Mouse (Mus musculus) hindbrain, embryonic 11.5 days (tissue): ENCODE measurements at regions not wholly inside any gene's neighbourhood (a gene's known extent, or its start where the extent isn't known, plus 50 kb on each side); places are given as distances from the start of the nearest gene placed in this dataset.

Source experiments
- ATAC-seq: fragments of 200-750 bp; cut with Nextera tagmentation; 2 replicates; pipeline ENCODE4 v1.8.0; 2017; ENCODE audit warnings: mild to moderate bottlenecking, moderate TSS enrichment, moderate library complexity; ENCODE audit not compliant: low FRiP score
- DNase-seq: peaks from one replicate; pipeline ENCODE4 v3.0.0-alpha.2; 2015; ENCODE audit warnings: low spot score
- H3K27ac ChIP-seq: fragments of 300-500 bp; sonication (generic); 2 replicates; pipeline ENCODE4 v1.5.1; 2014; ENCODE audit warnings: mild to moderate bottlenecking, low read depth, low read length
- H3K27me3 ChIP-seq: fragments of 300-500 bp; sonication (generic); 2 replicates; pipeline ENCODE4 v1.6.1; 2014; ENCODE audit warnings: mild to moderate bottlenecking, low read length, moderate library complexity, mixed read lengths; ENCODE audit not compliant: control insufficient read depth, insufficient read depth
- H3K36me3 ChIP-seq: fragments of 300-500 bp; sonication (generic); 2 replicates; pipeline ENCODE4 v1.6.1; 2014; ENCODE audit warnings: mild to moderate bottlenecking, low read length, moderate library complexity, mixed read lengths; ENCODE audit not compliant: control insufficient read depth, insufficient read depth
- H3K4me1 ChIP-seq: fragments of 300-500 bp; sonication (generic); replicated peaks from 2 replicates; pipeline ENCODE4 v1.6.1; 2014; ENCODE audit warnings: low read length, mixed read lengths; ENCODE audit not compliant: control insufficient read depth, insufficient read depth
- H3K4me2 ChIP-seq: fragments of 300-500 bp; sonication (generic); replicated peaks from 2 replicates; pipeline ENCODE4 v1.6.1; 2014; ENCODE audit warnings: mild to moderate bottlenecking, low read depth, low read length
- H3K4me3 ChIP-seq: fragments of 300-500 bp; sonication (generic); 2 replicates; pipeline ENCODE4 v1.5.1; 2014; ENCODE audit warnings: low read depth, low read length
- H3K9ac ChIP-seq: fragments of 300-500 bp; sonication (generic); 2 replicates; pipeline ENCODE4 v1.6.1; 2014; ENCODE audit warnings: low read depth, low read length
- H3K9me3 ChIP-seq: fragments of 300-500 bp; sonication (generic); 2 replicates; pipeline ENCODE4 v1.6.1; 2016; ENCODE audit warnings: low read length; ENCODE audit not compliant: control insufficient read depth
- whole genome bisulfite sequencing: fragments of 180-500 bp; shearing (Covaris S2); extraction: QIAGEN DNeasy Blood & Tissue Kit; methylation state at CpG from one replicate; pipeline ENCODE4 v1.1.7; 2014; 5-methylcytosine and 5-hydroxymethylcytosine counted together

DNA sequence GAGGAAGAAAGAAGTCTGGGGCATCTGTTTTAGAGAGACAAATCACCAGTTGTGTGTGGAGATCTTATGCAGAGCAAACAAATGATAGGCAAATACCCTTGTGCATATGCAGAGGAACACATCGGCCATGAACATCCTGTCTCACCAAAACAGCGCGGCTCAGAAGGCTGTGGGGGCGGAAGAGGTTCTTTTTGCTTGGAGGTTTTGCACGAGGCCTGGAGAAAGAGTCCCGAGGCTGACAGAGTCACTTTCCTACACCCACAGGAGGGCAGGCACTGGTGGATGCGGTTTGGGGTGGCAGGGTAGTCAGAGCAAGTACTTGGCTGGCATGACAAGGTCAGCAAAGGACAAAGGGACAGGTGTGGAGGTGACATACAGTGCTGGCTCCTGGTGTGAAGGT lies 77.4 kb upstream of the Zfp831 start:
- no peak for DNase-seq
- no peak for ATAC-seq
- H3K27me3 ChIP-seq: no peaks in the 10 kb centered on the region
- H3K4me2 ChIP-seq: no peak overlapping the region
- H3K9ac ChIP-seq: no peak overlapping the region
- no peaks in the 10 kb centered on the region for H3K36me3 ChIP-seq
- 78% methylated on average over 7 of the region's 7 CpGs for WGBS
- no peaks in the 10 kb centered on the region for H3K9me3 ChIP-seq
- no peak overlapping the region for H3K27ac ChIP-seq
- H3K4me1 ChIP-seq: peaks cover 2% of the 10 kb centered on the region; the same call in 1 of the 2 replicates
- no peak overlapping the region for H3K4me3 ChIP-seq

DNA sequence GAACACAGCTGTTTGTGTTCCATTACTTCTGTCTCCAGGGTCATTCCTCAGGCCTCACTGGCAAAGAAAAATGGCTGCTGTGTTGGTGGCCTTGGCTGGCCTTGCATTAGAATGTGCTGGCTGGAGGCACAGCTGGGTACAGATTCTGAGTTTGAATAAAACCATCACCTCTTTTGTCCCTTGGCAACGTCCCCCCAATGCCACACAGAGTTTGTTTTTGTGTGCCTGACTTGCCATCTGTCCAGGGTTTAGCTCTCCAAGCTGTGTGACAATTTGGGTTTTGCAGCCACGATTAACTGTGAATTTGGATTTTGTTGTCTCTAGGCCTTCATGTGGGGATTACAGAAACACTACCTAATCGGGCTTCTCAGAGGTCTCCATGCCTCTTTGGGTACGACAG lies 76.6 kb upstream of the Zfp831 start:
- Histone ChIP-seq H3K27ac (no peak overlapping the region), H3K36me3 (no peaks in the 10 kb centered on the region), H3K4me3 (no peak overlapping the region), H3K4me1 (peaks cover 2% of the 10 kb centered on the region; the same call in 1 of the 2 replicates), H3K27me3 (no peaks in the 10 kb centered on the region), H3K9ac (no peak overlapping the region), H3K4me2 (no peak overlapping the region), H3K9me3 (no peaks in the 10 kb centered on the region)
- ATAC-seq (no peak), DNase-seq (no peak)
- 60% methylated on average over 4 of the region's 4 CpGs for WGBS

DNA sequence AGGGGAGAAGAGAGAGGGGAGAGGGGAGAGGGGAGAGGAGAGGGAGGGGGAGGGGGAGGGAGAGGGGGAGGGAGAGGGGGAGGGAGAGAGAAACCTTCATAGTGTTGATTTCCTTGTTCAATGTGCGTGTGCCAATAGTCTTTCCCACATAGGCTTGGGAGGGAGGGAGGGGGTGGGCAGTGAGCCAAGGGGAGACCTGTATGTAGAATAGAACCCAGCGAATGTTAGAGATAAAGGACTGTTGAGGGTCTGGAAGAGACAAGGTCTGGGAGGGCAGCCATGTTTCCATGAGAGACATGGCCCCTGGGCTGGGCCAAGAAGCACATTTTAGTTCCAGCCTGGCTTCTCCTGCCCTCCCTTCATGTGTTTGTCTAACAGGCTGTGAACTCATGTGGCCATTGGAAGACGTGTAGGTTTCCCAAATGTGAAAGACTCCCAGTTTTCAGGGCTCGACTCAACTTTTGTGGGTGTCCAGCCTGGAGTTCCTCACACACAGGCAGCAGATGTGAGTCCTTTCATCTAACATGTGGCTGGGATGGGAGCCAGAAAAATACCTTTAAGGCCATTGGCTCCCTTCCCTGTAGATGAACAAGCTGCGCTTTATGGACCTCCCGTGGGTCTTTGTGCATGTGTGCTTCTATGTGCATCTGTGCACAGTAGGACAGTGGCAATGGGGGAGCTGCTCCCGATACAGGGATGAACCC lies 68.4 kb upstream of the Zfp831 start:
- no peak overlapping the region for H3K27ac ChIP-seq
- H3K9ac ChIP-seq: no peak overlapping the region
- H3K4me1 ChIP-seq: no peaks in the 10 kb centered on the region
- no peaks in the 10 kb centered on the region for H3K27me3 ChIP-seq
- H3K9me3 ChIP-seq: no peaks in the 10 kb centered on the region
- 86% methylated on average over 7 of the region's 7 CpGs for WGBS
- no peak overlapping the region for H3K4me3 ChIP-seq
- H3K4me2 ChIP-seq: no peak overlapping the region
- H3K36me3 ChIP-seq: no peaks in the 10 kb centered on the region
- no peak for ATAC-seq
- no peak for DNase-seq

DNA sequence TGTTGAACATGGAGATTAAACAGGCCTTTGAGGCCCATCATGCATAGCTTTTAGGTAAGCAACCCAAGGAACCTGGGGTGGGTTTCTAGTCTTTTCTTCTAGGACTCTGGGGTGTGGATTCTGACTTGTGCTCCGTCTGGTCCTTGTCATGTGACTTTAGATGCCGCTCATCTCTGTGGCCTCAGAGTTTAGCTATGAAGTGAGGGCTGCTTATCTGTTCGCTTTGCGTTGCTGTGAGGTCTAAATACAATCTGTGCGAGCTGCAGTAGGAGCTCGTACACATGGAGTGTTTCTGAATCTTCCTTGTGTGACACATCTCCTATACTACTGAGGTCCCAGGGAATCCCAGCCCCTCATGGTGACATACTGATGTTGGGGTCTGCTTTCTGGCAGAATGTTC lies 67.8 kb upstream of the Zfp831 start:
- no peak for ATAC-seq
- H3K4me3 ChIP-seq: no peak overlapping the region
- H3K36me3 ChIP-seq: no peaks in the 10 kb centered on the region
- H3K9ac ChIP-seq: no peak overlapping the region
- no peak for DNase-seq
- WGBS: 92% methylated on average over 6 of the region's 6 CpGs
- no peaks in the 10 kb centered on the region for H3K9me3 ChIP-seq
- no peak overlapping the region for H3K27ac ChIP-seq
- H3K27me3 ChIP-seq: no peaks in the 10 kb centered on the region
- H3K4me1 ChIP-seq: no peaks in the 10 kb centered on the region
- H3K4me2 ChIP-seq: no peak overlapping the region

GRCm38 (mm10) chr2:174580906-174581703 lies 62.2 kb upstream of the Zfp831 start:
- no peak for ATAC-seq
- Histone ChIP-seq H3K4me1 (no peaks in the 10 kb centered on the region), H3K9ac (no peak overlapping the region), H3K4me3 (no peak overlapping the region), H3K27ac (no peak overlapping the region), H3K4me2 (no peak overlapping the region), H3K27me3 (no peaks in the 10 kb centered on the region), H3K9me3 (no peaks in the 10 kb centered on the region), H3K36me3 (no peaks in the 10 kb centered on the region)
- DNase-seq: no peak
- WGBS: 93% methylated on average over 5 of the region's 5 CpGs

DNA sequence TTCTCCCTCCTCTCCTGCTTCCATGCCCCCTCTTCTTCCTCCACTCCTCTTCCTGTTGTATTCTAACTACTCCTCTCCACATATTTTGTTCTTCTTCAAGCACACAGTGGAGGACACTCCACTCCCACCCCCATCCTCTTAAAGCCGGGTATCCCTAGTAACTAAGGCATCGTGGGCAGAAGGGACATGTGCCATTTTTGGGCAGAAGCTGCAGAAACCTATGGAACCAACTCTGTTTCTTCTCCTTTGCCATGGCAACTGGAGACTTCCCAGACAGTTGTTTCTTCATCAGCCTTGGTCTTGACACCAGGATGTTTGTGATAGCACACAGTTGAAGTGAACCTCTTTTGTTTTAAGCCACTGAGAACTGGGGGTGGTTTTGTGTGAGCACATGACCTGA lies 59.1 kb upstream of the Zfp831 start:
- Histone ChIP-seq H3K36me3 (no peaks in the 10 kb centered on the region), H3K4me1 (no peaks in the 10 kb centered on the region), H3K27me3 (no peaks in the 10 kb centered on the region), H3K9ac (no peak overlapping the region), H3K27ac (no peak overlapping the region), H3K4me2 (no peak overlapping the region), H3K4me3 (no peak overlapping the region), H3K9me3 (no peaks in the 10 kb centered on the region)
- ATAC-seq (no peak), DNase-seq (no peak)
- 72% methylated on average over 2 of the region's 2 CpGs for WGBS
